Mouse (Mus musculus): ENCODE measurements around the gene Ell2. TPM values are rescaled to one million over a fixed set of nuclear protein-coding genes. Genes with fewer than 3 reads are reported as not detected.
"Not testable (repeated sequence)": the region's sequence is repeated elsewhere in the genome, so short reads cannot be mapped to it uniquely, and the experiment has no call there.

The Ell2 gene
- 34.9 and 37.3 TPM in 2 replicates for total RNA-seq (2017)

- ATAC-seq (ENCODE audit: extremely low read depth, insufficient number of reproducible peaks, low FRiP score, poor library complexity, severe bottlenecking) = no peak
Measured at GRCm38 (mm10) chr13:75706457-75706856, at the start of gene Ell2. Gene Ell2, plus strand, starts transcription at chr13:75706757.

DNA sequence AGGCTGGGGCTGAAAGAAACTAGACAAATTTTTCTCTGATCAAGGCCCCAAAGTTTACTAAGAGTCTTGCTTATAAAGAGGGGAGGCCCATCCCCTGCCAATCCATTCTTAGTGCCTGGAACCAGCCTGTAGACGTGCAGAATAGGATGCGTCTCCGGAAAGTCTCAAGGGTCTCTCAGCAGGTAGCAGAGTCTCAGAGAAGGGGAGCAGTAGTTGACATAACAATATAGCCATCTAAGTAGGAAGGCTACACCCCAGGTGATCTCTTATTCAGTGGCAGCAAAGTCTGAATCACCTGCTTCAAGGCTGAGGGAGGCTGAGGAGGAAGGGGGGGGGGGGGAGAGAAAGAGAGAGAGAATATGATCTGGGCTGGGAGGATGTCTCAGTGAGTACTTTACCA is 21.1 kb upstream of the Ell2 start:
- no peak for ATAC-seq (ENCODE audit: extremely low read depth, insufficient number of reproducible peaks, low FRiP score, poor library complexity, severe bottlenecking)

DNA sequence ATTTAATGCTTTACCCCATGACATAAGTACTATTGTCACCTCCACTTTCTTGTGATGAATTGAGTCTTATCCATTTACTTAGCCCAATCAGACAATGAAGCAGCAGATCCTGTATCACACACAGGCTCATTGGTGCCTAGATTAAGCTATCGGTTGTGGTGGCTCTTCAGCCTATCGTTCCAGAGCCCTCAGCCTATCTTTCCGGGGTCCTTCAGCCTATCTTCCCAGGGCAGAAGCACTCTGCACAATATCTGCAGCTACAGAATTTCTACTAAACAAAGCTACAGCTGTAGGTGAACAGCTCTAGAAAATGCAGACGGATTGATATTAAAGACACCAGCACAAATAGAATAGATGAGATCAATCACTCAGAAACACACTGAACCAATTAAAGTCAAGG is 19.6 kb upstream of the Ell2 start:
- no peak for ATAC-seq (ENCODE audit: extremely low read depth, insufficient number of reproducible peaks, low FRiP score, poor library complexity, severe bottlenecking)

GRCm38 (mm10) chr13:75691625-75692024 is 14.9 kb upstream of the Ell2 start:
- ATAC-seq (ENCODE audit: extremely low read depth, insufficient number of reproducible peaks, low FRiP score, poor library complexity, severe bottlenecking) = peak; percentile 64; the same call in 1 of the 2 replicates

DNA sequence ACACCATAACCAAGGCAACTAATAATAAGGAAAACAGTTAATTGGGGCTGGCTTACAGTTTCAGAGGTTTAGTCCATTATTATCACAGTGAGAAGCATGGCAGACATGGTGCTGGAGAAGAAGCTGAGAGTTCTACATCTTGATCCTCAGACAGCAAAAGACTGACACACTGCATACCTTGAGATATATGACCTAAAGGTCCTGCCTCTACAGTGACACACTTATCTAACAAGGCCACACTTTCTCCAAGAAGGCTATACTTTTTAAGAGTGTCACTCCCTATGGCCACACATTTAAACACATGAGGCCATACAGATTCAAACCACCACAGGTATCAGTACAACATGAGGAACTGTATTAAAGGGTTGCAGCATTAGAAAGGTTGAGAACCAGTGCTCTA is 13.5 kb upstream of the Ell2 start:
- no peak for ATAC-seq (ENCODE audit: extremely low read depth, insufficient number of reproducible peaks, low FRiP score, poor library complexity, severe bottlenecking)

GRCm38 (mm10) chr13:75702814-75703213 is 3.7 kb upstream of the Ell2 start:
- ATAC-seq (ENCODE audit: extremely low read depth, insufficient number of reproducible peaks, low FRiP score, poor library complexity, severe bottlenecking) = no peak

DNA sequence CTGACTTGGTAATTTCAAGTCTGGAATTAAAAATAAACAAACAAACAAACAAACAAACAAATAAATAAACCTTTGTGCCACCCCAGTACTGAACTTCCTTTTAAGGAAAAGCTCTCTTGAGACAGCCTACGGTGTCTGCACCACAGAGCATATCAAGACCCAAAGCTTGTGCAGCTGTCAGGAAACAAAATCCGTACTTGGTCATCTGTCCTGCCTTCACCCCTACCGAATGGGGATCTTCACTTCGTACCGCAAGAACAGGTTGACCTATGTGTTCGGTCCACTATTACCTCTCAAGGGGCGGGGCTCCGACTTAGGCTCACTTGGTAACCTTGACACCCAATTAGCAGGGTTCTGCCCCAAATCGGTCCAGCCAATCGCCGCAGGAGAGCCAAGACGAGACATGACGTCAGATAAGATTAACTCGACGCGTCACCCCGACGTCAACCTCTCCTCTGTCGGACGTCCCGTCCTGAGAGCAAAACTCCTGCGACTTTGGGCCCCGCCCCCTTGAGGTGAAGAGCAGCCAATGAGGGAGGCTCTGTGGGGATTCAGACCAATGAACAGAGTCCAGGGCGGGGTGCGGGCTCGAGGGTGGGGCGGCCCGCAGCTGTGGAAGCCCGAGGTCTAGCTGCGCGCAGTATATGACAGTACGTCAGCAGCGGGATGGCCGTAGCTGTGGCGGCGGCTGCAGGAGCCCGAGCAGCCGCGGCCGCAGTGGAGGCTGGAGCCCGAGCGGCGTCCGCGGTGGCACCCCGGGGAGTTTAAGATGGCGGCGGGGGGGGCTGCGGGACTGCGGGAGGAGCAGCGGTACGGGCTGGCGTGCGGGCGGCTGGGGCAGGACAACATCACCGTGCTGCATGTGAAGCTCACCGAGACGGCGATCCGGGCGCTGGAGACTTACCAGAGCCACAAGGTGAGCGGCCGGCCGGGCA is 592 bp downstream of the Ell2 start:
- peak; percentile 90 for ATAC-seq (ENCODE audit: extremely low read depth, insufficient number of reproducible peaks, low FRiP score, poor library complexity, severe bottlenecking)

- no peak for ATAC-seq (ENCODE audit: extremely low read depth, insufficient number of reproducible peaks, low FRiP score, poor library complexity, severe bottlenecking)
Measured at GRCm38 (mm10) chr13:75707821-75708636, 1.5 kb downstream of the Ell2 start.

DNA sequence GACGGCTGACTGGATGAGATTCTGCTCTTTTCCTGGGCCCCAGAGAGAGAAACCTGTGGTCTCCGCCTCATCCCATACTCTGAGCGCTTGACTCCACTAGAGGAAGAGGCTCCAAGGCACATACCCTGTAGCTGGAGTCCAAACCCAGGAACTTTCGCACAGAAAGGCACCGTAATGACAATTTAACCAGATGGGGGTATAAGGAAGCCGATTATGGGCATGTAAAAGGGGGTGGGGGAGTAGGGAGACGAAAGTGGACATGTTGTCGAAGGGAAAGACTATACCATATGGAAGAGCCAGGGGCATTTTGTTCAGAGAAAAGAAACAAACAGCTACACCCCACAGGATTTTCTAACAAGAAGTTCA is 2.1 kb downstream of the Ell2 start:
- no peak for ATAC-seq (ENCODE audit: extremely low read depth, insufficient number of reproducible peaks, low FRiP score, poor library complexity, severe bottlenecking)

- ATAC-seq (ENCODE audit: extremely low read depth, insufficient number of reproducible peaks, low FRiP score, poor library complexity, severe bottlenecking) = no peak
Measured at GRCm38 (mm10) chr13:75709026-75709778, 2.6 kb downstream of the Ell2 start.

- no peak for ATAC-seq (ENCODE audit: extremely low read depth, insufficient number of reproducible peaks, low FRiP score, poor library complexity, severe bottlenecking)
Measured at GRCm38 (mm10) chr13:75710152-75710551, 3.6 kb downstream of the Ell2 start.

- ATAC-seq (ENCODE audit: extremely low read depth, insufficient number of reproducible peaks, low FRiP score, poor library complexity, severe bottlenecking) = not testable (repeated sequence)
Measured at GRCm38 (mm10) chr13:75711517-75711916, 5.0 kb downstream of the Ell2 start.

DNA sequence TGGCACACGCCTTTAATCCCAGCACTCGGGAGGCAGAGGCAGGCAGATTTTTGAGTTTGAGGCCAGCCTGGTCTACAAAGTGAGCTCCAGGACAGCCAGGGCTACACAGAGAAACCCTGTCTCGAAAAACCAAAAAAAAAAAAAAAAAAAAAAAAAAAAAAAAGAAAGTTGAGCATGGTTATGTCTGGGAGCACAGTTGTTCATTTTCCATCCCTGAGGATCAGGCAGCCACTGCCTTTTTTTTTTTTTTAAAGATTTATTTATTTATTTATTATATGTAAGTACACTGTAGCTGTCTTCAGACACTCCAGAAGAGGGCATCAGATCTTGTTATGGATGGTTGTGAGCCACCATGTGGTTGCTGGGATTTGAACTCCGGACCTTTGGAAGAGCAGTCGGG is 6.0 kb downstream of the Ell2 start:
- not testable (repeated sequence) for ATAC-seq (ENCODE audit: extremely low read depth, insufficient number of reproducible peaks, low FRiP score, poor library complexity, severe bottlenecking)

- no peak for ATAC-seq (ENCODE audit: extremely low read depth, insufficient number of reproducible peaks, low FRiP score, poor library complexity, severe bottlenecking)
Measured at GRCm38 (mm10) chr13:75714407-75714806, 7.8 kb downstream of the Ell2 start.

- ATAC-seq (ENCODE audit: extremely low read depth, insufficient number of reproducible peaks, low FRiP score, poor library complexity, severe bottlenecking) = peak; percentile 42; the same call in 1 of the 2 replicates
Measured at GRCm38 (mm10) chr13:75717638-75718302, 11.2 kb downstream of the Ell2 start.

GRCm38 (mm10) chr13:75718376-75718775 is 11.8 kb downstream of the Ell2 start:
- no peak for ATAC-seq (ENCODE audit: extremely low read depth, insufficient number of reproducible peaks, low FRiP score, poor library complexity, severe bottlenecking)

DNA sequence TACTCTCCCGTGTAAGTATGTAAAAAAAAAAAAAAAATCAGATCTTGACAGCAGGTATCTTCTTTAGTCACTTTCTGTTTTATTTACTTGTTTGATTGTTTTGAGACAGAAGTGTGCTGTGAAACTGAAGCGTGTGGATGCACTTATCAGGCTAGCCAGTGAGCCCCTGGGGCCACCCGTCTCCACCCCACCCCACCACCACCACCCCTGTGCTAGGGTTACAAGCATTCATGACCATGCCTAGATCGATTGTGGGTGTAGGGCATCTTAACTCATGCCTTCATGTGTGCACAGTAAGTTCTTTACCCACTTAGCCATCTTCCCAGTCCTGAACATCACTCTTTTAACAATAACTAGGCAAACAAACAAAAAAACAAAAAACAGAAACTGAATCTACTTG is 13.1 kb downstream of the Ell2 start:
- ATAC-seq (ENCODE audit: extremely low read depth, insufficient number of reproducible peaks, low FRiP score, poor library complexity, severe bottlenecking) = no peak

GRCm38 (mm10) chr13:75726569-75727373 is 20.2 kb downstream of the Ell2 start:
- ATAC-seq (ENCODE audit: extremely low read depth, insufficient number of reproducible peaks, low FRiP score, poor library complexity, severe bottlenecking) = no peak
